Mouse (Mus musculus) embryonic facial prominence, embryonic 12.5 days (tissue): ENCODE measurements around the gene Zbtb40. TPM values are rescaled to one million over a fixed set of nuclear protein-coding genes. Genes with fewer than 3 reads are reported as not detected.

Experiments
- ATAC-seq: fragments of 200-750 bp; cut with Nextera tagmentation; 2 replicates; pipeline ENCODE4 v1.8.0; 2017; ENCODE audit not compliant: insufficient number of reproducible peaks, insufficient read depth, low FRiP score, low TSS enrichment
- H3K27ac ChIP-seq: fragments of 300-500 bp; sonication (generic); 2 replicates; pipeline ENCODE4 v1.5.1; 2016; ENCODE audit warnings: mild to moderate bottlenecking
- H3K27me3 ChIP-seq: fragments of 300-500 bp; sonication (generic); 2 replicates; pipeline ENCODE4 v1.6.1; 2016; ENCODE audit warnings: mild to moderate bottlenecking, moderate library complexity
- H3K36me3 ChIP-seq: fragments of 300-500 bp; sonication (generic); 2 replicates; pipeline ENCODE4 v1.6.1; 2016; ENCODE audit warnings: mild to moderate bottlenecking
- H3K4me1 ChIP-seq: fragments of 300-500 bp; sonication (generic); 2 replicates; pipeline ENCODE4 v1.6.1; 2016
- H3K4me2 ChIP-seq: fragments of 300-500 bp; sonication (generic); replicated peaks from 2 replicates; pipeline ENCODE4 v1.6.1; 2016; ENCODE audit warnings: mild to moderate bottlenecking, moderate library complexity
- H3K4me3 ChIP-seq: fragments of 300-500 bp; sonication (generic); 2 replicates; pipeline ENCODE4 v1.5.1; 2016; ENCODE audit warnings: mild to moderate bottlenecking
- H3K9ac ChIP-seq: fragments of 300-500 bp; sonication (generic); 2 replicates; pipeline ENCODE4 v1.6.1; 2016; ENCODE audit warnings: mild to moderate bottlenecking, moderate library complexity
- H3K9me3 ChIP-seq: fragments of 300-500 bp; sonication (generic); 2 replicates; pipeline ENCODE4 v1.6.1; 2016; ENCODE audit warnings: mild to moderate bottlenecking, moderate library complexity
- WGBS: fragments of 180-500 bp; shearing (Covaris S2); methylation state at CpG from one replicate; pipeline ENCODE4 v1.1.7; 2016; 5-methylcytosine and 5-hydroxymethylcytosine counted together
- polyA plus RNA-seq: library from polyadenylated mRNA; unstranded; fragments of >200 nt; fragmentation: Nextera tagmentation; extraction: Ambion mirVana; gene quantifications from 2 replicates; pipeline ENCODE4 v1.2.1, GENCODE M21; 2016

The Zbtb40 gene
- polyA plus RNA-seq, 1 experiment from 2014 or later = 5.9 TPM

- 85% methylated on average over 5 of the region's 5 CpGs for WGBS
- H3K4me1 ChIP-seq = no peaks in the 10 kb centered on the region
- no peak for ATAC-seq
- no peak overlapping the region for H3K4me2 ChIP-seq
- no peak overlapping the region for H3K9ac ChIP-seq
- H3K9me3 ChIP-seq = peaks cover 9% of the 10 kb centered on the region
- no peak overlapping the region for H3K4me3 ChIP-seq
- H3K27me3 ChIP-seq = peaks cover 54% of the 10 kb centered on the region
- H3K36me3 ChIP-seq = no peaks in the 10 kb centered on the region
- no peak overlapping the region for H3K27ac ChIP-seq
Observed at GRCm38 (mm10) chr4:137053810-137054209, 5.2 kb upstream of the Zbtb40 start.

GRCm38 (mm10) chr4:137047840-137048549 is 606 bp downstream of the Zbtb40 start:
- no peaks in the 10 kb centered on the region for H3K36me3 ChIP-seq
- peak overlapping the region; percentile 90 for H3K4me3 ChIP-seq
- under 1% methylated on average over 52 of the region's 52 CpGs for WGBS
- H3K9ac ChIP-seq = peak overlapping the region; percentile 70
- peaks cover 34% of the 10 kb centered on the region for H3K27me3 ChIP-seq
- H3K4me2 ChIP-seq = peak overlapping the region; percentile 71
- H3K9me3 ChIP-seq = peaks cover 9% of the 10 kb centered on the region
- peak; percentile 81 for ATAC-seq
- H3K4me1 ChIP-seq = peaks cover 23% of the 10 kb centered on the region
- H3K27ac ChIP-seq = peak overlapping the region; percentile 72

GRCm38 (mm10) chr4:137046110-137046509 is 2.5 kb downstream of the Zbtb40 start:
- WGBS = 93% methylated on average over 5 of the region's 5 CpGs
- Histone ChIP-seq H3K9ac (no peak overlapping the region), H3K27me3 (peaks cover 15% of the 10 kb centered on the region), H3K9me3 (peaks cover 9% of the 10 kb centered on the region), H3K27ac (no peak overlapping the region), H3K4me2 (no peak overlapping the region), H3K36me3 (no peaks in the 10 kb centered on the region), H3K4me1 (peaks cover 33% of the 10 kb centered on the region), H3K4me3 (no peak overlapping the region)
- no peak for ATAC-seq

GRCm38 (mm10) chr4:137044516-137044915 is 4.1 kb downstream of the Zbtb40 start:
- no peaks in the 10 kb centered on the region for H3K36me3 ChIP-seq
- H3K4me2 ChIP-seq = peak overlapping the region; percentile 32
- no peaks in the 10 kb centered on the region for H3K27me3 ChIP-seq
- 0 out of 2 replicates have a peak overlapping the region, but pooled peaks have one; percentile 7 for H3K9ac ChIP-seq
- peaks cover 33% of the 10 kb centered on the region for H3K4me1 ChIP-seq
- no peak overlapping the region for H3K4me3 ChIP-seq
- no peak for ATAC-seq
- peak overlapping the region; percentile 50; the same call in 1 of the 2 replicates for H3K27ac ChIP-seq
- 32% methylated on average over 5 of the region's 5 CpGs for WGBS
- peaks cover 5% of the 10 kb centered on the region for H3K9me3 ChIP-seq

GRCm38 (mm10) chr4:137043799-137044198 is 4.8 kb downstream of the Zbtb40 start:
- no peak for ATAC-seq
- WGBS = 21% methylated on average over 11 of the region's 11 CpGs

GRCm38 (mm10) chr4:137042039-137042438 is 6.6 kb downstream of the Zbtb40 start:
- Histone ChIP-seq H3K4me1 (peaks cover 28% of the 10 kb centered on the region), H3K9ac (no peak overlapping the region), H3K9me3 (no peaks in the 10 kb centered on the region), H3K27ac (no peak overlapping the region), H3K36me3 (no peaks in the 10 kb centered on the region), H3K4me3 (no peak overlapping the region), H3K4me2 (no peak overlapping the region), H3K27me3 (no peaks in the 10 kb centered on the region)
- no peak for ATAC-seq
- 79% methylated on average over 8 of the region's 8 CpGs for WGBS

More at GRCm38 (mm10) chr4:137043799-137044198, 4.8 kb downstream of the Zbtb40 start:
- no peaks in the 10 kb centered on the region for H3K27me3 ChIP-seq
- no peaks in the 10 kb centered on the region for H3K9me3 ChIP-seq
- no peak overlapping the region for H3K4me3 ChIP-seq
- H3K4me2 ChIP-seq = peak overlapping the region; percentile 32
- no peaks in the 10 kb centered on the region for H3K36me3 ChIP-seq
- H3K9ac ChIP-seq = 0 out of 2 replicates have a peak overlapping the region, but pooled peaks have one; percentile 7
- peaks cover 33% of the 10 kb centered on the region for H3K4me1 ChIP-seq
- peak overlapping the region; percentile 50; the same call in 1 of the 2 replicates for H3K27ac ChIP-seq

GRCm38 (mm10) chr4:137041161-137041621 is 7.4 kb downstream of the Zbtb40 start:
- WGBS = 57% methylated on average over 10 of the region's 10 CpGs
- Histone ChIP-seq H3K27ac (no peak overlapping the region), H3K27me3 (no peaks in the 10 kb centered on the region), H3K4me1 (peaks cover 28% of the 10 kb centered on the region), H3K4me2 (no peak overlapping the region), H3K4me3 (no peak overlapping the region), H3K36me3 (no peaks in the 10 kb centered on the region), H3K9ac (no peak overlapping the region), H3K9me3 (no peaks in the 10 kb centered on the region)
- no peak for ATAC-seq

- no peak overlapping the region for H3K27ac ChIP-seq
- WGBS = 93% methylated on average over 7 of the region's 7 CpGs
- H3K27me3 ChIP-seq = no peaks in the 10 kb centered on the region
- H3K4me1 ChIP-seq = peaks cover 25% of the 10 kb centered on the region
- no peaks in the 10 kb centered on the region for H3K36me3 ChIP-seq
- H3K4me2 ChIP-seq = no peak overlapping the region
- no peak for ATAC-seq
- H3K4me3 ChIP-seq = no peak overlapping the region
- H3K9ac ChIP-seq = no peak overlapping the region
- H3K9me3 ChIP-seq = no peaks in the 10 kb centered on the region
Observed at GRCm38 (mm10) chr4:137039441-137039840, 9.2 kb downstream of the Zbtb40 start.

- ATAC-seq = no peak
- Histone ChIP-seq H3K4me3 (no peak overlapping the region), H3K27ac (no peak overlapping the region), H3K9me3 (no peaks in the 10 kb centered on the region), H3K4me1 (peaks cover 15% of the 10 kb centered on the region), H3K27me3 (no peaks in the 10 kb centered on the region), H3K36me3 (no peaks in the 10 kb centered on the region), H3K9ac (no peak overlapping the region), H3K4me2 (no peak overlapping the region)
- WGBS = 58% methylated on average over 3 of the region's 3 CpGs
Observed at GRCm38 (mm10) chr4:137038501-137038900, 10.1 kb downstream of the Zbtb40 start.

GRCm38 (mm10) chr4:137038096-137038495 is 10.5 kb downstream of the Zbtb40 start:
- H3K27me3 ChIP-seq = no peaks in the 10 kb centered on the region
- no peak overlapping the region for H3K4me3 ChIP-seq
- H3K9me3 ChIP-seq = no peaks in the 10 kb centered on the region
- H3K36me3 ChIP-seq = no peaks in the 10 kb centered on the region
- 50% methylated on average over 8 of the region's 8 CpGs for WGBS
- H3K27ac ChIP-seq = no peak overlapping the region
- no peak overlapping the region for H3K9ac ChIP-seq
- ATAC-seq = no peak
- no peak overlapping the region for H3K4me2 ChIP-seq
- peaks cover 11% of the 10 kb centered on the region for H3K4me1 ChIP-seq

- H3K9me3 ChIP-seq = no peaks in the 10 kb centered on the region
- H3K27me3 ChIP-seq = no peaks in the 10 kb centered on the region
- H3K4me1 ChIP-seq = peaks cover 9% of the 10 kb centered on the region; the same call in 1 of the 2 replicates
- H3K36me3 ChIP-seq = no peaks in the 10 kb centered on the region
- no peak overlapping the region for H3K4me2 ChIP-seq
- ATAC-seq = no peak
- no peak overlapping the region for H3K4me3 ChIP-seq
- H3K9ac ChIP-seq = no peak overlapping the region
- no peak overlapping the region for H3K27ac ChIP-seq
- WGBS = 70% methylated on average over 7 of the region's 7 CpGs
Observed at GRCm38 (mm10) chr4:137033115-137033887, 15.3 kb downstream of the Zbtb40 start.

- Histone ChIP-seq H3K4me3 (no peak overlapping the region), H3K9me3 (no peaks in the 10 kb centered on the region), H3K4me1 (peaks cover 9% of the 10 kb centered on the region; the same call in 1 of the 2 replicates), H3K27me3 (no peaks in the 10 kb centered on the region), H3K36me3 (no peaks in the 10 kb centered on the region), H3K9ac (no peak overlapping the region), H3K4me2 (no peak overlapping the region), H3K27ac (no peak overlapping the region)
- ATAC-seq = no peak
- 88% methylated on average over 4 of the region's 4 CpGs for WGBS
Observed at GRCm38 (mm10) chr4:137032456-137032855, 16.1 kb downstream of the Zbtb40 start.
